Mouse (Mus musculus): Measurements from ENCODE around the gene Nacad. TPM values are rescaled to one million over a fixed set of nuclear protein-coding genes. Genes with fewer than 3 reads are reported as not detected.

Gene Nacad
- polyA plus RNA-seq, 1 experiment from 2014 or later = 1.3 TPM

GRCm38 (mm10) chr11:6580065-6580750, 25.6 kb downstream of the Nacad start:
- Histone ChIP-seq H3K36me3 (ENCODE audit: control insufficient read depth, insufficient read depth, low read length) (0 out of 2 replicates have a peak, but pooled peaks cover 13% of the 10 kb centered on the region), H3K27me3 (ENCODE audit: control insufficient read depth, insufficient read depth, low read length) (no peaks in the 10 kb centered on the region), H3K4me3 (ENCODE audit: low read depth, low read length) (no peak overlapping the region), H3K9ac (ENCODE audit: low read depth, low read length) (no peak overlapping the region), H3K4me1 (ENCODE audit: control insufficient read depth, insufficient read depth, low read length) (no peaks in the 10 kb centered on the region), H3K27ac (ENCODE audit: low read depth, low read length) (no peak overlapping the region), H3K9me3 (replicated peaks; ENCODE audit: control insufficient read depth, low read length) (no peaks in the 10 kb centered on the region), H3K4me2 (no peak overlapping the region)
- WGBS (ENCODE audit: insufficient replicate concordance) = 58% methylated on average over 4 of the region's 4 CpGs
- ATAC-seq (replicated peaks; ENCODE audit: insufficient number of reproducible peaks, low FRiP score, low TSS enrichment) = no peak

GRCm38 (mm10) chr11:6579361-6579760, 26.5 kb downstream of the Nacad start:
- Histone ChIP-seq H3K9ac (ENCODE audit: low read depth, low read length) (no peak overlapping the region), H3K4me3 (ENCODE audit: low read depth, low read length) (no peak overlapping the region), H3K4me1 (ENCODE audit: control insufficient read depth, insufficient read depth, low read length) (no peaks in the 10 kb centered on the region), H3K4me2 (no peak overlapping the region), H3K9me3 (replicated peaks; ENCODE audit: control insufficient read depth, low read length) (no peaks in the 10 kb centered on the region), H3K27ac (ENCODE audit: low read depth, low read length) (no peak overlapping the region), H3K36me3 (ENCODE audit: control insufficient read depth, insufficient read depth, low read length) (0 out of 2 replicates have a peak, but pooled peaks cover 10% of the 10 kb centered on the region), H3K27me3 (ENCODE audit: control insufficient read depth, insufficient read depth, low read length) (no peaks in the 10 kb centered on the region)
- ATAC-seq (replicated peaks; ENCODE audit: insufficient number of reproducible peaks, low FRiP score, low TSS enrichment) = no peak
- WGBS (ENCODE audit: insufficient replicate concordance) = 91% methylated on average over 7 of the region's 7 CpGs

GRCm38 (mm10) chr11:6576151-6576550, 29.7 kb downstream of the Nacad start:
- ATAC-seq (replicated peaks; ENCODE audit: insufficient number of reproducible peaks, low FRiP score, low TSS enrichment) = no peak
- H3K36me3 ChIP-seq (ENCODE audit: control insufficient read depth, insufficient read depth, low read length) = 0 out of 2 replicates have a peak, but pooled peaks cover 6% of the 10 kb centered on the region
- no peak overlapping the region for H3K4me2 ChIP-seq
- no peak overlapping the region for H3K27ac ChIP-seq (ENCODE audit: low read depth, low read length)
- H3K9me3 ChIP-seq (replicated peaks; ENCODE audit: control insufficient read depth, low read length) = no peaks in the 10 kb centered on the region
- H3K27me3 ChIP-seq (ENCODE audit: control insufficient read depth, insufficient read depth, low read length) = no peaks in the 10 kb centered on the region
- WGBS (ENCODE audit: insufficient replicate concordance) = 88% methylated on average over 3 of the region's 3 CpGs
- H3K4me3 ChIP-seq (ENCODE audit: low read depth, low read length) = no peak overlapping the region
- H3K4me1 ChIP-seq (ENCODE audit: control insufficient read depth, insufficient read depth, low read length) = no peaks in the 10 kb centered on the region; the same call in 1 of the 2 replicates
- H3K9ac ChIP-seq (ENCODE audit: low read depth, low read length) = no peak overlapping the region

- Histone ChIP-seq H3K9me3 (replicated peaks; ENCODE audit: control insufficient read depth, low read length) (no peaks in the 10 kb centered on the region), H3K27ac (ENCODE audit: low read depth, low read length) (no peak overlapping the region), H3K27me3 (ENCODE audit: control insufficient read depth, insufficient read depth, low read length) (no peaks in the 10 kb centered on the region), H3K36me3 (ENCODE audit: control insufficient read depth, insufficient read depth, low read length) (no peaks in the 10 kb centered on the region; the same call in 1 of the 2 replicates), H3K9ac (ENCODE audit: low read depth, low read length) (no peak overlapping the region), H3K4me3 (ENCODE audit: low read depth, low read length) (no peak overlapping the region), H3K4me2 (no peak overlapping the region), H3K4me1 (ENCODE audit: control insufficient read depth, insufficient read depth, low read length) (peaks cover 15% of the 10 kb centered on the region)
- 55% methylated on average over 3 of the region's 3 CpGs for WGBS (ENCODE audit: insufficient replicate concordance)
- ATAC-seq (replicated peaks; ENCODE audit: insufficient number of reproducible peaks, low FRiP score, low TSS enrichment) = no peak
Observed at GRCm38 (mm10) chr11:6569410-6569777, 36.5 kb downstream of the Nacad start.

- Histone ChIP-seq H3K9ac (ENCODE audit: low read depth, low read length) (no peak overlapping the region), H3K4me1 (ENCODE audit: control insufficient read depth, insufficient read depth, low read length) (peaks cover 15% of the 10 kb centered on the region), H3K36me3 (ENCODE audit: control insufficient read depth, insufficient read depth, low read length) (no peaks in the 10 kb centered on the region; the same call in 1 of the 2 replicates), H3K27ac (ENCODE audit: low read depth, low read length) (no peak overlapping the region), H3K4me2 (no peak overlapping the region), H3K27me3 (ENCODE audit: control insufficient read depth, insufficient read depth, low read length) (no peaks in the 10 kb centered on the region), H3K9me3 (replicated peaks; ENCODE audit: control insufficient read depth, low read length) (no peaks in the 10 kb centered on the region), H3K4me3 (ENCODE audit: low read depth, low read length) (no peak overlapping the region)
- no peak for ATAC-seq (replicated peaks; ENCODE audit: insufficient number of reproducible peaks, low FRiP score, low TSS enrichment)
- WGBS (ENCODE audit: insufficient replicate concordance) = 53% methylated on average over 11 of the region's 11 CpGs
Observed at GRCm38 (mm10) chr11:6568584-6569409, 37.1 kb downstream of the Nacad start.

GRCm38 (mm10) chr11:6567951-6568350, 37.9 kb downstream of the Nacad start:
- H3K9ac ChIP-seq (ENCODE audit: low read depth, low read length) = no peak overlapping the region
- peaks cover 15% of the 10 kb centered on the region for H3K4me1 ChIP-seq (ENCODE audit: control insufficient read depth, insufficient read depth, low read length)
- WGBS (ENCODE audit: insufficient replicate concordance) = 31% methylated on average over 8 of the region's 8 CpGs
- H3K4me3 ChIP-seq (ENCODE audit: low read depth, low read length) = no peak overlapping the region
- no peaks in the 10 kb centered on the region for H3K27me3 ChIP-seq (ENCODE audit: control insufficient read depth, insufficient read depth, low read length)
- no peak overlapping the region for H3K4me2 ChIP-seq
- ATAC-seq (replicated peaks; ENCODE audit: insufficient number of reproducible peaks, low FRiP score, low TSS enrichment) = no peak
- H3K27ac ChIP-seq (ENCODE audit: low read depth, low read length) = no peak overlapping the region
- no peaks in the 10 kb centered on the region for H3K9me3 ChIP-seq (replicated peaks; ENCODE audit: control insufficient read depth, low read length)
- no peaks in the 10 kb centered on the region; the same call in 1 of the 2 replicates for H3K36me3 ChIP-seq (ENCODE audit: control insufficient read depth, insufficient read depth, low read length)

- no peak overlapping the region for H3K4me2 ChIP-seq
- no peaks in the 10 kb centered on the region for H3K27me3 ChIP-seq (ENCODE audit: control insufficient read depth, insufficient read depth, low read length)
- no peak overlapping the region for H3K27ac ChIP-seq (ENCODE audit: low read depth, low read length)
- no peak for ATAC-seq (replicated peaks; ENCODE audit: insufficient number of reproducible peaks, low FRiP score, low TSS enrichment)
- WGBS (ENCODE audit: insufficient replicate concordance) = 84% methylated on average over 4 of the region's 4 CpGs
- no peaks in the 10 kb centered on the region for H3K9me3 ChIP-seq (replicated peaks; ENCODE audit: control insufficient read depth, low read length)
- H3K36me3 ChIP-seq (ENCODE audit: control insufficient read depth, insufficient read depth, low read length) = no peaks in the 10 kb centered on the region; the same call in 1 of the 2 replicates
- no peak overlapping the region for H3K9ac ChIP-seq (ENCODE audit: low read depth, low read length)
- no peak overlapping the region for H3K4me3 ChIP-seq (ENCODE audit: low read depth, low read length)
- peaks cover 19% of the 10 kb centered on the region for H3K4me1 ChIP-seq (ENCODE audit: control insufficient read depth, insufficient read depth, low read length)
Observed at GRCm38 (mm10) chr11:6566496-6566895, 39.4 kb downstream of the Nacad start.

GRCm38 (mm10) chr11:6563201-6563600, 42.7 kb downstream of the Nacad start:
- 80% methylated on average over 4 of the region's 4 CpGs for WGBS (ENCODE audit: insufficient replicate concordance)
- no peaks in the 10 kb centered on the region for H3K36me3 ChIP-seq (ENCODE audit: control insufficient read depth, insufficient read depth, low read length)
- H3K9ac ChIP-seq (ENCODE audit: low read depth, low read length) = no peak overlapping the region
- ATAC-seq (replicated peaks; ENCODE audit: insufficient number of reproducible peaks, low FRiP score, low TSS enrichment) = no peak
- no peak overlapping the region for H3K4me3 ChIP-seq (ENCODE audit: low read depth, low read length)
- no peak overlapping the region for H3K4me2 ChIP-seq
- H3K27ac ChIP-seq (ENCODE audit: low read depth, low read length) = no peak overlapping the region
- no peaks in the 10 kb centered on the region for H3K9me3 ChIP-seq (replicated peaks; ENCODE audit: control insufficient read depth, low read length)
- H3K27me3 ChIP-seq (ENCODE audit: control insufficient read depth, insufficient read depth, low read length) = no peaks in the 10 kb centered on the region
- peaks cover 9% of the 10 kb centered on the region for H3K4me1 ChIP-seq (ENCODE audit: control insufficient read depth, insufficient read depth, low read length)

Measured in heart, embryonic 11.5 days (tissue).